Mouse (Mus musculus): Measurements from ENCODE around the gene Man1a. TPM values are rescaled to one million over a fixed set of nuclear protein-coding genes. Genes with fewer than 3 reads are reported as not detected.

The Man1a gene
- polyA plus RNA-seq, 1 experiment: 22.1 TPM

DNA sequence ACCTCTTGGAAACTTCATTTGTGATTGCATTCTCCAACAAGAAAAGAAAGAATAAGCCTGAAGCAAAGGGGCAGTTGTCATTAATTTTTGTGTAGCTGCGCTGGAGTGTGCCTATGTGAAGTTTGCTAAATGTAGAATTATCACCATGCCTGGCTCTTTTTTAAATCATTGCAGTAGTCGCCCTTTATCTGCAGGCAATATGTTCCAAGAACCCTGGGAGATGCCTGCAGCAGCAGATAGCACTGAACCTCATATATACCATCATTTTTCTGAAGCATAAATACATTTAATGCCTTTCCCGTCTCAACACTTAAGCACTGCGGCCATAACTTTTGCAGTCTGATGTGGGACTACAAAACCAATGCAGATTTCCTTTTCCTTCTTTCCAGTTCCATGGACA is 50.3 kb downstream of the Man1a start:
- DNase-seq (ENCODE audit: extremely low spot score in 1 of 2, low spot score in 1 of 2): no peak

- DNase-seq (ENCODE audit: extremely low spot score in 1 of 2, low spot score in 1 of 2): no peak
Observed at GRCm38 (mm10) chr10:54017904-54018454, 58.4 kb downstream of the Man1a start.

- DNase-seq (ENCODE audit: extremely low spot score in 1 of 2, low spot score in 1 of 2): no peak
Observed at GRCm38 (mm10) chr10:54014116-54014758, 62.2 kb downstream of the Man1a start.

GRCm38 (mm10) chr10:54013143-54013791 is 63.1 kb downstream of the Man1a start:
- DNase-seq (ENCODE audit: extremely low spot score in 1 of 2, low spot score in 1 of 2): no peak

DNA sequence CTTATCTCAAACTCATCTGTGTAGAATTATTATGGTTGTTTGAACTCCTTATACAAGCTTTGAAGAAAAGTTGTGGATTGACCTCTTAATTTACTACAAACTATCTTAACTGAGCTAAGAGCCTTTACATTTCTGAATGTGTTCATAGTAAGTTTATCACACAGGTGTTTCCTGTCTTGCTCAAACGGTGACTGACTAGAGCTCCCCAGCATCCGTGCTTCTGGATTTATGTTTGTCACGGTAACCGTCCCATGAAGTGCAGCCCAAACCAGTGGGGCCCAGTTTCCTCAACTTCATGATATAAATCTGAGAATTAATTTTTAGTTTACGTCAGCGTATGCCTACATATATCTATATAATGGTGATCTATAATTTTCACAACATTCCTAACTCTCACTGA is 67.3 kb downstream of the Man1a start:
- DNase-seq (ENCODE audit: extremely low spot score in 1 of 2, low spot score in 1 of 2): no peak

DNA sequence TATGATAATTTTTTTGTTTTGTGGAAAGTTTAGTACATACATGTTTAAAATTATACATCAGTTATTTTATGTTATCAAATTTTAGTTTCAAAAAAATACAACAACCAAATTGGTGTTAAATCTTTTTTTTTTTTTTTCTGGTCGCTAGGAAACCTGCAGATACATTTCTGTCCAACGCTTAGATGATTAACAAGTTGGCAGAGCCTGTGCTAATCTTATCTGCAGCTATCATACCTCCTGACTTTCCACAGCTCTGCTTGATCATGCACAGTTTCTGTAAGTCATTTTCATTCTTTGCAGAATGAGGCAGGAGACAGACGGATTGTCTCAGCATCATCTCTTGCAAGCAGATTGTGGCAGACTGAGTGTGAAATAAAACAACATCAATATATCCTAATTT is 69.5 kb downstream of the Man1a start:
- peak in 1 of 2 experiments; percentile 50 for DNase-seq (ENCODE audit: extremely low spot score in 1 of 2, low spot score in 1 of 2)

- no peak for DNase-seq (ENCODE audit: extremely low spot score in 1 of 2, low spot score in 1 of 2)
Observed at GRCm38 (mm10) chr10:54005847-54006246, 70.6 kb downstream of the Man1a start.

- no peak for DNase-seq (ENCODE audit: extremely low spot score in 1 of 2, low spot score in 1 of 2)
Observed at GRCm38 (mm10) chr10:54002936-54003335, 73.5 kb downstream of the Man1a start.

DNA sequence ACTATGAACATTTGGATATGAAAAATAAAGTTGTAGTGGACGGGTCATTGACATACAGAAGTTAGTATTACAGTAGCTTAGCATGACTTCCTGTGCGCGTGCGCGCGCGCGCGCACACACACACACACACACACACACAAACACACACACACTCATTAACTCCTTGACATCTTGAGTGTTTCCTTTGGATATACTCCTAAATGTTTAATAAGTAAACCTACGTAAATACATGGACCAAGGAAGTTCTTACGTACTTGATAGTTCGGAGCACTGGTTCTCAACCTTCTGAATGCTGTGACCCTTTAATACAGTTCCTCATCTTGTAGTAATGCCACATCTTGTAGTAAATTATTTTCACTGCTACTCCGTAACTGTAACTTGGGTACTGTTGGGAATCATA is 79.1 kb downstream of the Man1a start:
- DNase-seq (ENCODE audit: extremely low spot score in 1 of 2, low spot score in 1 of 2): no peak

GRCm38 (mm10) chr10:53996216-53996615 is 80.2 kb downstream of the Man1a start:
- no peak for DNase-seq (ENCODE audit: extremely low spot score in 1 of 2, low spot score in 1 of 2)

DNA sequence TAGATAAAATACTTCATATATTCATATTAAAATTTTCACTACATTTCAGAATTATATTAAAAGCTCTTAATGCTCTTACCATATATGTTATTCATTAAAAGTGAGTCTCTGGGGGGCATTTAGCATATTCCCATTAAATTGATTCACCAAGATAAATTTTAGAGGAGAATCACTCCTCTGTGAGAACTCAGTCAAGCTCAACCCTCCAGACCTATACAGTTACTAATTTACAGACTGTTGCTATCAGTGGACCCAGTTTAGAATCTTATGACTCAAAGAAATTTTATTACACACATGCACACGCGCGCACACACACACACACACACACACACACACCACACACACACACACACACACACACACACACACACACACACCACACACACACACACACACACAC is 81.8 kb downstream of the Man1a start:
- DNase-seq (ENCODE audit: extremely low spot score in 1 of 2, low spot score in 1 of 2): no peak

DNA sequence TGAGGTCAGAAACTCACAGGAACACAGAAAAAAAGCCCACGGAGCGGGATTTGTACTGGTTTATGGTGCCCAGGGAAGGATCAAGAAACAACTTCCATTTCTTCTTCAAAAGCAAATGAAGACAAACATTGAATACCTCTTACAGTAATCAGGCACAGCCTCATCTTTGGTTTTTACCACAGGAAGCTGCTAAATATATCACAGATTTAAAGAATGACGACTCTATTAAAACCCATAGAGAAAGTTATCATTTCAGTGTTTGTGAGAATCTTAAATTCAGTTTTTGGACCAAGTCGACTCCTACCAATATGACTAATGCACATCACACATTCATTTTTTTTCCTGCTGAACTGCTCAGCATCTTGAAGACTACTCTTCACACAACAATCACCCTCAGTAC is 86.0 kb downstream of the Man1a start:
- no peak for DNase-seq (ENCODE audit: extremely low spot score in 1 of 2, low spot score in 1 of 2)

DNA sequence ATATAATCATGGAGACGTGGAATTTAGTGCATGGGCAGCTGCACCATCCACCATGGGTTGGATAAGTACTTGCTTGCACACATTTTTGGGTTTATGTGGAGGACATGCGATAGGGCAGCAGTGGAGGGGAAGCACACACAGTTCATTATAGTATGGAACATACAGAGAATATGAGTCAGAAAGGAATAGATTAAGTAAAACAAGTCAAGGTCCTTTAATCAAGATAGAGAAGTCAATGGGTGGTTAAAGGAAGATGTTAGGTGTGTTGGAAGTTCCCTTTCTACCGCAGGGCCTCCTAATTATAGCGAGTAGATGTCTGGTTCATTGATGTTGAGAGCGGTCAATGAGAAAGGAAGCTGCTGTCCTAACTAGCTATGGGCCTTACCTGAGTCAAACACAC is 91.5 kb downstream of the Man1a start:
- DNase-seq (ENCODE audit: extremely low spot score in 1 of 2, low spot score in 1 of 2): no peak

DNA sequence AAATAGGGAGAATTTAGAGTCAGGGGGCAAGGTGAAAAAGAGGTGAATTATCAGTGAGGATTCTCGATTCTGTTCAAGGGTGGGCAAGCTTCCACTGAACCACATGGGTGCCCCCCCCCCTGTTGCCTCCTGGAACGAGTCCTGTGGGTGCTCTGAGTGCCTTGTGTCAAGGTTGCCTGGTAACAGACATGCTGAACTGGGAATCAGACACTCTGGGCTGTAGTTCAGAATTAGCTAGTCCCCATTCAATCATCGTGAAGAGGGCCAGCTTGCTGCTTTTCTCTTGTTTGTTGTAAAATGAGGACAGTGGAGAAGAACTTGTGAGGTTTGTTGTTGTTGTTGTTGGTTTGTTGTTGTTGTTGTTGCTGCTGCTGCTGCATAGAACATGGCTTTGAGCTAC is 92.3 kb downstream of the Man1a start:
- DNase-seq (ENCODE audit: extremely low spot score in 1 of 2, low spot score in 1 of 2): peak in 1 of 2 experiments; percentile 15

DNA sequence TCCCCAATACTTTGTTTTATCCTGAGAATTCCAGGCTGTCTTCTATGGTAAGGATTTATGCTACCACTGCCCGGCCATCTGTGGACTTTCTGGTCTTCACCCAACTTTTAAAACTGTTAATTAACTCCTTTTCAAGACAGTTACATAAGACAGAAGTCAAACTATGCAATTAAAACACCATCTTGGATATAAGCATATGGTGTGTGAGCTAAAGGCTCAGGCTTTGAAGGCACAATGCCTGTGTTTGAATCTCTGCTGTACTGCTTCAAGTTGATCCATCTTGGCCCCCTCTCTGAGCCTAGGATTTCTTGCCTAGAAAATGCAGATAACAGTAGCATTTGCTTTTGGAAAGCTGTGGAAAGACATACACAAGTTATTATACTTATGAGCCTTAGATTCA is 97.8 kb downstream of the Man1a start:
- peak in 1 of 2 experiments; percentile 17 for DNase-seq (ENCODE audit: extremely low spot score in 1 of 2, low spot score in 1 of 2)

- DNase-seq (ENCODE audit: extremely low spot score in 1 of 2, low spot score in 1 of 2): no peak
Observed at GRCm38 (mm10) chr10:53974180-53974579, 102.2 kb downstream of the Man1a start.

DNA sequence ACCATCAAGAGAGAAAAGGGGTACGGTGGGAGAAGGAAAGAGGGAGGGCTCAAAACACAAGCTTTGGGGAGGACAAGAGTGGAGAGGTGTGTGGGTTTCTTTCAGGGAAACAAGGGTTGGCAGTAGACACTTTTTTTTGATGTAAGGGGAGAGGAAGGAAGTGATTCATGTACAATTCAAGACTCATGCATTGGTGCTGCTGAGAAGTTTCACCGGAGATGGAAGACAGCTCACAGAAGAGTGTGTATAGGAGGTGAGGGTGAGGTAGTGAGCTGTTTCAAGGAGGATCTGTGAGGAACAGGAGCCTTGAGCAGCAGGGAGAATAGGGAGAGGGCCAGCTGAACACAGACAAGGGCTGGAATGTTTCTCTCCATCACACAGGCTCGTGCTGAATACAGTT is 116.7 kb downstream of the Man1a start:
- no peak for DNase-seq (ENCODE audit: extremely low spot score in 1 of 2, low spot score in 1 of 2)

- no peak for DNase-seq (ENCODE audit: extremely low spot score in 1 of 2, low spot score in 1 of 2)
Observed at GRCm38 (mm10) chr10:53941597-53941996, 134.8 kb downstream of the Man1a start.

DNA sequence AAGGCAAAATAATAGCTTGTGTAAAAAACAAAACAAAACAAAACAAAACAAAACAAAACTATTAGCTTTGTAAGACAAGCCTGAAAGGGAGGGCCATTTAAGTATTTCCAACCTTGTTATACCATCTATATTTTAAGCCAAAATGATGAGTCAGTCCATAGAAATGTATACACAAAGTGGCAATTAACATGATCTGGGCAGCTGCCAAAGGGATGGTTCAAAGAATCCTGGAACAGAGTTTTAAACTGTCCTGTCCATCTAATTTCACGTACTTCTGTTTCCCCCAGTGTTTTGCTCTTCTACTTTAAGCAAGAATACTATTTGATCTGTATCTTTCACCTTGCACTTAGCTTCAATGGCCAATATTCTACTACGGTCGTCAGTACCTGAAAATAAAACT is 138.2 kb downstream of the Man1a start:
- no peak for DNase-seq (ENCODE audit: extremely low spot score in 1 of 2, low spot score in 1 of 2)

- DNase-seq (ENCODE audit: extremely low spot score in 1 of 2, low spot score in 1 of 2): no peak
Observed at GRCm38 (mm10) chr10:53936078-53936477, 140.3 kb downstream of the Man1a start.

GRCm38 (mm10) chr10:53929722-53930500 is 146.5 kb downstream of the Man1a start:
- DNase-seq (ENCODE audit: extremely low spot score in 1 of 2, low spot score in 1 of 2): no peak
